Mouse (Mus musculus): ENCODE results near the gene Pelp1.

- TF ChIP-seq FLI1 (IDR thresholded peaks at IDR 0.05; ENCODE audit: low read length) = no peak
- no peak for TF ChIP-seq GATA1 (IDR thresholded peaks at IDR 0.05; ENCODE audit: borderline replicate concordance, low read length)
These were observed 32.1 kb upstream of the Pelp1 start for GRCm38 (mm10) chr11:70441882-70442281.
